Mouse (Mus musculus): ENCODE results near the gene St3gal4. TPM values are rescaled to one million over a fixed set of nuclear protein-coding genes. Genes with fewer than 3 reads are reported as not detected.

St3gal4 gene
- total RNA-seq, 1 experiment from 2014 or later, result 36.9 TPM

GRCm38 (mm10) chr9:35004113-35004512 is 115.0 kb downstream of the St3gal4 start:
- DNase-seq, result no peak

- no peak for DNase-seq
Observed at GRCm38 (mm10) chr9:34997880-34998865, 120.9 kb downstream of the St3gal4 start.

Other genes starting within 250 kb of the St3gal4 start
- 23.2 and 25.2 TPM in 2 replicates for gene Dcps, start 56.8 kb upstream of the St3gal4 start, total RNA-seq (2021)
- gene Srpr, start 80.9 kb upstream of the St3gal4 start, total RNA-seq (2021), result 118 and 121 TPM in 2 replicates
- 5.9 and 7.3 TPM in 2 replicates for gene Tirap, start 81.0 kb upstream of the St3gal4 start, total RNA-seq (2021)
- gene Foxred1, start 91.8 kb upstream of the St3gal4 start, total RNA-seq (2021), result 78.2 and 82.8 TPM in 2 replicates
- 10.3 and 12.4 TPM in 2 replicates for gene Fam118b, start 148.5 kb upstream of the St3gal4 start, total RNA-seq (2021)
- gene Rpusd4, start 148.6 kb upstream of the St3gal4 start, total RNA-seq (2021), result 14.9 and 15.6 TPM in 2 replicates